Mouse (Mus musculus): ENCODE results near the gene Kyat3.
"Not testable (repeated sequence)": the region's sequence is repeated elsewhere in the genome, so short reads cannot be mapped to it uniquely, and the experiment has no call there.

Gene Kyat3

DNA sequence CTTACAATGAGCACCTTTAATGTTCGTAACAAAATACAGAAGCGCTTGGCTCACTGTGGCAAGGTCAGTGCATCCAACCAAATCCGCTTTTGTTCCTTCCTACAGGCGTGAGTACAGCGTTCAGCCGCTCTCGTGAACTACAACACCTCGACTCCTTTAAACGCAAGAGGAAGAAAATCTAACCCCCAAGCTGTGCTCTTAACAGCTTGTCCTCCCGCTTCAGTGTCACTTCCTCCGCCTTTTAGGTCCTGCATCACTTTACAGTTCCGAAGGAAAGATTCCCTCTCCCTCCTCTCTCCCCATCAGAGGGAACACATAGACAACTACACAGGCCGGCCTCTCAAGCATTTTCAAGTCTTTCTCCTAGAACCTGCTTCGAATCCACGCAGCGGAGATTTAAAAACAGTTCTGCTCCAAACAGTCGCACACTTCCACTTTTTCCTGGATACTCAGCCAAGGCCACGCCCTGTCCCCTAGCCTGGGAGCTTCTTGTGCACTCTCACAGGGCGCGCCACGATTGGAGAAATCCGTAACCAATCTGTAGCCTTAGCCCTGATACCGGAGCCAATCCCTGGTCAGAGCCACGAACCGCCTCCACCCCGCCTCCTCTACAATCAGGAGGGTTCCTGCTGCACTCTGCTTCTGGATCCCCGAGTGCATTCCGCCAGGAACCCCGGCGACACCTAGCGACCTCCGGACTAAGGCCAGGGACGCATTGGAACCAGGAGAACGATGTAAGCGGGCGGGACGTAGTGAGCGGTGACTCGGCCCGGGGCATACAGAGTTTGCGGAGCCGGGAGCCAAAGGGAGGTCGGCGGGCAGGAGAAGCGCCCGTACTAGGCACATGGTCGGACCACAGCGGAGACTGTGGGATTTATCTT lies at the start of gene Kyat3:
Gene Kyat3 (plus strand): TSS at position 610 of the 881 bp plus-strand sequence.
- DNase-seq, result peak; percentile 98 to 100

DNA sequence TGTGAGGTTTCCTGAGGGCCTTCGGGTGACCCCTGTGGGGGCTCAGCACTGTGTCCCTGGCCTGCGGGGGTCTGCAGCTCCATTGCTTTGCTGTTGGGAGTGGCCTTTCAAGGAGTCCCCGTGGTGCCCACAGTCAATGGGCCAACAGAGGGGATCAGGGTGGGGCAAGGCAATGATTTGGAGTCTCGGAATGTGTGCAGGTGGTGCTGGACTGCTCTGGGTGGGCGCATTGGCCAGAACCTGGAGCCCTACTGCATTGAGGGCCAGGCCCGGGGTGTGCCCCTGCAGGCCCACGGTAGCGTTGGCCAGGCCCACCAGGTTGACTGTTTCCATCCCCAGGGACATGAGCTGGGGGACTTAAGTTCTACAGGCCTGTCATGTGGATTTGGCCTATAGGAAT lies 36.1 kb upstream of the Kyat3 start:
- no peak for DNase-seq

DNA sequence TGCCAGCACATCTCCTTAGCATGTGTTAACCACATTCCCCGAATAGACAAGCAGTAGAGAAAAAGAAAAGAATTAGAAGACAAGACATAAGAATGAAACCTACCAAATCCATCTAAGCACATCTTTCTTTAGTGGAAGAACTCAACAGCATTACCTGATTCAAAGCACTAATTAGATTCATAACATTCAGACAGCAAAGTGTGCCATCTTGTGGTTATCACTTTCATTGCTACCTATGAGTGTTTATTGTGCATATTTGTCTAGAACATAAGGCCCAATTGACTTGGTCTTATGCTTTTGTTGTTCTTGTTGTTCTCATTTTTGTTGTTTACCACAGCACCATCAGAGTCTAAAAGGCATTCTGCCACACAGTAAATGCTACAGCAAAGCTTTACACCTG lies 26.2 kb upstream of the Kyat3 start:
- DNase-seq, result no peak

DNA sequence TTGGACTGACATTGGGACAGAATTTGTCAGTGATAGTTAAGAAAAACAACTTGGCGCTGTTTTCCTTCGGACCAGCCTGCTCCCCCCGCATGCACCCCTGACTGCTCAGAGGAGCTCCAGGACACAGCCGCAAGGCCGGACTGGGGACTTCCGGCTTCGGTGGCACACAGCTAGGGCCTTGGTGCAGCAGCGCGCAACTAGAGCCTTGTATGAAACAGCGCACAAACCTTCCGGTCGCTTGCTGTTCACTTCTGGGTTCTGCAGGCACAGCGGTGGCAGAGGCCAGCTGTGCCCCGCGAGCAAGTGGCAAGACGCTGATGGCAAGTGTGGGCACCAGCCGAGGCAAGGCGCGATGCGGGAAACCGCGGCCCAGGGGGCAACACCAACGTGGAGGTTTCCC lies 12.9 kb upstream of the Kyat3 start:
- no peak for DNase-seq

DNA sequence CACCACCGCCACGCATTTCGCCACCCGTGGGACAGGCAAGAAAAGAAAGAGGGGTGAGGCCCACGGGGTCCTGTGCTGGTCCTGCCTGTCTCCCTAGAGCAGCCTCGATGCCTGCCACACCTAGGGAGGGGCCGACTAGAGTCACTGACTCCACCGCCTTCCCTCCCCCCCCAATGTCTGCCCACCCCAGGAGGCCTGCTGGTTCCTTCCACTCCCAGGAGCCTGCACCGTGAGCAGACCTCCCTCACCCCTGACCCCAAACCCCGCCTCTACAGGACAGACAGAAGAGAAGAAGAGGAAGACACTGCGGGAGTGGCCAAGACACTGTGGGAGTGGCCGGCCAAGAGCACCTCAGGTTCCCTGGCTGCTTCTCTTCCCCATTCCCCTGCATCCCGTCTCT lies 12.5 kb upstream of the Kyat3 start:
- no peak for DNase-seq

DNA sequence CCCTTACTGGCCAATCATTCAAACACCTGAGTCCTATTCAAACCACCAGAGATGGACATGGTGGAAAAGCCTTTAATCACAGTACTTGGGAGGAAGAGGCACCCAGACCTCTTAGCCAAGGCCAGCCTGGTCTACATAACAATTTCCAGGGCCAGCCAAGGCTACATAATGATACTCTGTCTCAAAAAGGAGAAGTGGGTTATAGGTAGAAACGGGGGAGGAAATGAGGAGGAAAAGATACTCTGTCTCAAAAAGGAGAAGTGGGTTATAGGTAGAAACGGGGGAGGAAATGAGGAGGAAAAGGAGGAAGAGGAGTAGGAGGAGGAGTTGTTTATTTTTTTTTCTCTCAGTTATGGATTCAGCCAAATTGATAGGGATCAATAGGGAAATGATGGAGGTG lies 4.3 kb upstream of the Kyat3 start:
- DNase-seq, result no peak

DNA sequence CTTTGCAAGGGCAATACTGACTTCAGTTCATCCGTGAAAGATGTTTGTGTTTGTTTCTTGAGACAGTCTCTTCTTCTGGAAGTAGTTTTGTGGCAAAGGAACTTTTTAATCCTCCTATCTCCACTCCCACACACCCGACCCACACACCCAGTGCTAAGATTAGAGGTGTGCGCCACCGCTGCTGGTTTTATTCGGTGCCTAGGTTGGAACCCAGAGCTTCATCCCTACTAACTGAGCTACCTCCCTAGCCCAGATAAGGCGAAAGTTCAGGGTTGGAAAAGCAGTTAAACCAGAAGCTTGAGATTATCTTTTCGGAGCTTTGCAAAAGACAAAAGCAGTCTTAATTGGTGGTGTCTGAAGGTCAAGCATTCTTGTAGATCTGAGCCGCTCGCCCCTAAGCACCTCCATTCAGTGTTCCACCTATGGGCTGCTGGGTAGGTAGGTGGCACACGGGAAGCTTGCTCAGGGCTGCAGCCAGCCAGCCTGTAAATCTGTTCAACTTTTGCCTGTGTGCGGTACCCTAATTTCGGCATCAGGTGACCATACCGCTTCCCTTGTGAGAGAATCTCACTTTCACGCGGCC lies 647 bp downstream of the Kyat3 start:
- DNase-seq, result no peak

DNA sequence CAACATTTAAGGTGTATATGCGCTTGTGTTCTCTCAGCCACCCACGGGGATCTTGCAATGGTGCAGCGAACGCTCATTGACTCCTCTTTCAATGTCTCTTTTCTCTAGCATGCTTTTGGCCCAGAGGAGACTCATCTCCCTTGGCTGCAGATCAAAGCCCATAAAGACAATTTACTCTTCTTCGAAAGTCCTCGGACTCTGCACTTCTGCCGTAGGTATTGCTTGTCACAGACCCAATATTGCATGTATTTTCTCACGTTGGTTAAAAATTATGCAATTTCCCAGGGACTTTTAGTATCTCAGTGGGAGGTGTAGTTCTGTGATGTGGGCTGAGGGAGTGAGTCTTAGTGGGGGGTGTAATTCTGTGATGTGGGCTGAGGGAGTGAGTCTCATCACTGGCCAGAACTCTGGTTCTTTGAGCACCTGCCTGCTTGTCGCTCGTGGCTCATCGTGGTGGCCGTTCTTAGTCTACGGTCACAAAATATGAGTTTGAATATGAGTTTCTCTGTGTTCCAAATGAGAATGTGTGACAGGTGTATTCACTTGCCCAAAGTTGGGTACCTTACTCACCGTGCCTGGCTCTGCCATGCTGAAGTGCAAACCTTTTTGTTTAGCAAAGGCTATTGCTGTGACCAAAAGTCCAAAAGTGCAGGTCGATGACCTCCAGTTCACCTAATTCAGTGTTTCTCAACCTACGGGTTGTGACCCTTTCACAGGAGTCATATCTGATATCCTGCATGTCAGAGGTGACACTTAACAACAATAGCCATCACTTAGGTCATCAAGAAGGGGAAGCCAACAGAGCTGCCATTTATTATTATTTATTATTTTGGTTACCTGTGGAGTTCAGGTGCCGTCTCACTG lies 6.0 kb downstream of the Kyat3 start:
- no peak for DNase-seq

DNA sequence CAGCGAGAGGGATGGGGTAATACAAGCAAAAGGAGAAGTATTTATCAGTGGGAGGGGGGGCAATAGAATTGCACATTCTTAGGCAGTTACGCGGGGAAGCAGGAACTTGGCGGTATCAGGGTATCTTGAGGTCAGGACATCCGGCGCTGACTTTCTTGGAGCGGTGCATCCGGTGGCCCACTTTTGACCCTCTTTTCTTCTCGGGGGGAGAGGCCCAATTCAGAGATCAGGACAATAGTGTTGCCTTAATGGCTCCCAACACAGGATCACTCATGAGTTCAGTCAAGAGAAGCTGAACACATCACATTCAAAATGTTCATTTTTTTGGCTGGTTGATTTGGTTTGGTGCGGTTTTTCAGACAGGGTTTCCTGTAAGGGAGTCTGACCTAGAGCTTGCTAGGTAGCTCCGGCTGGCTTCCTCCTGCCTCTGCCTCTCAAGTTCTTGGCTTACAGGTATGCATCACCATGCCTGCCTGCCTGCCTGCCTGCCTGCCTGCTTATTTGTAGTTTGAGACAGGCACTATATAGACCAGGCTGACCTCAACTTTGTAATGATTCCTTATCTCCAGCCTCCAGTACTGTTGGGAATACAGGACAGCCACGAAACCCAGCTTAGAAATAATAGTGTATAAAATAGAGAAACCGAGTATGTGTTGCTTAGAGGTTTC lies 7.5 kb downstream of the Kyat3 start:
- not testable (repeated sequence) for DNase-seq

DNA sequence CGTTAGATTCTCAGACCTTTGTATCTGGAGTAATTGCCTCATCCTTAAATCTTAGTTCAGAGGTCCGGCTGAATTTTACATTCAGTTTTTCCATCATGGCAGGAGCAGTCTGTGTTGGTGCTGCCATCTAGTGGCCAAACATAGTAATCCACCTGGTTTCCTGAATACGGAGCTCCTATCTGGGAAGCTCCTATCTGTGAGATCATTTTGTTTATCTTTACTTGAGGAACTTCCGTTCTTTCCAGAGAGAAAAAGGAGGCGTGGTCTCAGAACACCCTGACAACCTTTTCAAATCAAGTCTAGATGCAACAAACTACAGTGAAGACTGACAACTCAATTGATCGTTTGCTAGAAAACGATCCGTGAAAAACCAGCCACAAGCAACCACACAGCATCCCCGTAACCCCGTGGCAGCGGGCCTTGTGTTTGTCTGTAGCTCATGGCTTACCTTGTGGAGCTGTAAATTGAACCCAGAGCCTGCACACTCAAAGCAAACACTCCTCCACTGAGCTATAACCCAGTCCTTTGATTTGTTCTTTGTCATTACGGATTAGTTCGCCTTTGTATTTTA lies 8.1 kb downstream of the Kyat3 start:
- peak; percentile 64 to 87 for DNase-seq

DNA sequence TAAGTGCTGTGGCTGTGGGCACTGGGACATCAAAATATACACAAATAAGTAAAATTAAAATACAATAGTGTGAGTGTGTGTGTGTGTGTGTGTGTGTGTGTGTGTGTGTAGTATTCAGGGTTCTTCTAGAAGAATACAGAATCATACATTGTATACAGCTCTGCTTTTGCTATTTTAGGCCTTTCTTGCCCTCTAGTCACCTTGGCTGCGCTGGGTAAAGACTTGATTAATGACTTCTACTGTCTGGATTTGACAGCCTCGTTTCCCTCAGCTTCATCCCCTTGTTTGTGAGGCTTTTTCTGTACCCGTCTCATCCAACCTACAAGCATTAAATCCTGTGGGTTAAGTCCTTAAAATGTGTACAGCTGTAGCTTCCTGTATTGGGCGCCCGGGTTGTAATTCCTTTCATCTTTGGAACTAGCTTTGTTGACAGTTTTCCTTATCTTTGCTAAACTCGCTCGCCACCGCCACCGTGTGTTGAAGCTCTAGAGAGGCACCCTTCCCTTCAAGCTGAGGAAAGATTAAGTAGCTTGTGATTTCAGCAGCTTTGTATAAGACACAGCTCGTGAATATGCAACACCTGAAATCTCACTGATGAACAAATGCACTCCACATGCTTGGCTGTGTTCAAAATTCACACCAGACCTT lies 9.6 kb downstream of the Kyat3 start:
- peak in 1 of 2 experiments; percentile 66 for DNase-seq

DNA sequence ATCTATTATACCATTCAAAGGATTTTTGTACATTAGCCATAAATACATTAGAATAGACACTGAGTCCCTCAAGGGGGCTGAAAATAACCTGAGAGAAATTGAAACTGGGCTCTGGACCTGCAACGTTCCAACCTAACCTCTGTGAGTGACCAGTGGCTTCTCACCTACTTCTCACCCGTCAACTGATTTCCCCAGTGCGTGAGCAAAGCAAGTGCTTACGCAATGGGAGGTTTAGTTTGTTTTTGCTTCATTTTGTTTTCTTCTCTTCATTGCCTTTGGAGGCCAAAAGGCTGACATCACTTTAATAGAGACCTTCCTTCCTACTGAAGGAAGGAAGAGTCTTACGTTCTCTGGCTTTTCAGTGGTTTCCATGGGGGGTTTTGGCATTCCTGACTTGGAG lies 10.5 kb downstream of the Kyat3 start:
- DNase-seq, result no peak

DNA sequence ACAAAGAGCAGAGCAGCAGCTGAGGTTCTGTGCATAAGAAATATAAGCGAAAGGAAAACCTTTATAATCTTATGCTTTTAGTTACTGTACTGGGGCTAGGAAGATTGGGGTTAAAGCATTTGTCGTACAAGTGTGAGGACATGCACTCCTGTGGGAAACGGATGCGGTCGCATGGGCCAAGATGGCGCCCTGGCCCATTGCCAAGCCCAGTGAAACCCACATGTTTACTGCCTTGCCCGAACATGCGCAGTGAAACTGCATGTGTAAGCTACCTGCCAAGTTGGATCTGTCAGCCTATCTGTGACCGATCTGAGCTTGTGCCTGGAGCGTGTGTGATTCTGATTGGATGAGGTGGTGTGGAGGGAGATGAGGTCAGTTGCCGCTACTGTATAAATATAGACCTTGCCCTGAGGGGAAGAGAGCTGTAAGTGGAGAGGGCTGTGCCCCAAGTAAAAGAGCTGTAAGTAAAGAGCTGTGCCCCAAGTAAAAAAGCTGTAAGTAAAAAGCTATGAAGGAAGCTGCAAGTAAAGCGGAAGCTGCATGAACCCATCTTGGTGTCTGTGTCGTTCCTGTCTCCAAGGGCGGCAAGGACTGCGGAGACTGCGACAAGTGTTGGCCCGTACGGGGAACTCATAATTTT lies 11.7 kb downstream of the Kyat3 start:
- not testable (repeated sequence) for DNase-seq

DNA sequence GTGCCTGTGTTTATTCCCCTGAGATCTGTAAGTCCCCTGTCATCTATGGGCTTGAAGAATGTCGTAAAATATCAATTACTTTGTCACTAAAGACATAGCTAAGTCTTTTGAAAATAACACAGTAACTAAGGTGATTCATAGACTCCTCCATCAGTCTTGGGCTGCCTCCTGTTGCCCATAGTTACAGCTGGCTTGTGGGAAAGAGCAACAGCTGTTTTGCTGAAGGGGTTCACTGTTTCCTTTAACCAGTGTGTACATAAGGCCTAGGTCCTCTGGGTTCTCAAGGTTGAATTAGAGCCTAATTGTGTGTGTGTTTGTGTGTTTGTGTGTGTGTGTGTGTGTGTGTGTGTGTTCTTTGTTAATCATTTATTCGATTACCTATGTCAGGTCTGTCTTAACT lies 24.6 kb downstream of the Kyat3 start:
- DNase-seq, result no peak

DNA sequence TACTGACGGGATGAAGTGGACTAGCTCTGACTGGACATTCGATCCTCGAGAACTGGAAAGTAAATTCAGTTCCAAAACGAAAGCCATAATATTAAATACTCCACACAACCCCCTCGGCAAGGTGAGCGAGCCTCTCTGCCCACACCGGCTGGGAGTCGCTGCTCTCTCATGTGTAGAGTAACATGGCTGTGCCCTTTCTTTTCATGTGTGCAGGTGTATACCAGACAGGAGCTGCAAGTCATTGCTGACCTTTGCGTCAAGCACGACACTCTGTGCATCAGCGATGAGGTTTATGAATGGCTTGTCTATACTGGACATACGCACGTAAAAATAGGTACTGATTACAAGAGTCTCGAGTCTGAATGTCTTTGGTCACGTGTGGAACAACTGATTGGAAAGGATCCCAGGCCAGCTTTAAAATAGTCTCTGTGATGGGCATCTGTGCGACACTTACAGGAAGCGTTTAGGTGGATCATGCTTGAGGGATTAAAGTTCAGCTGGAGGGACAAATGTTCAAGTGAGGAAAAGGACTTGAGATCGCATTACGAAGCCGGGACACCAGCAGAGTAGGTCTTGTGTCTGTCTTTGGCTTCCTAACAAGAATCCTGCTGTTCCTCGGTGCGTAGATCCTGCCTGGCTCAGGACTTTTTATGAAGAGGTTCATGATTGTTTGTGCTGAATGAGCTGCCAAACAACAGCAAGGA lies 25.3 kb downstream of the Kyat3 start:
- DNase-seq, result no peak

DNA sequence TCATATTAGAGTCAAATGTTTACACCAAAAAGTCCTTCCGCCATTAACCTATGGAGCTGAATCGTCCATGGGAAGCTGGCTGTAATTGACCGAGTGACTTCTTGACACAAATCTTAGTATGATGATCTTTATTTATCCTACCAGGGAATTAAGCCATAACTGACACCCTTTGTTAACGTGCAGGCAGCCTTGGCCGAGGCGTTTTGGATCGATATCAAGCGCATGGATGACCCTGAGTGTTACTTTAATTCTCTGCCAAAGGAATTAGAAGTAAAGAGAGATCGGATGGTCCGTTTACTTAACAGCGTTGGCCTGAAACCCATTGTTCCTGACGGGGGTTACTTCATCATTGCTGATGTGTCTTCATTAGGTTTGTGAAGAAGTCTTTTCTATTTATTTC lies 33.4 kb downstream of the Kyat3 start:
- DNase-seq, result no peak

DNA sequence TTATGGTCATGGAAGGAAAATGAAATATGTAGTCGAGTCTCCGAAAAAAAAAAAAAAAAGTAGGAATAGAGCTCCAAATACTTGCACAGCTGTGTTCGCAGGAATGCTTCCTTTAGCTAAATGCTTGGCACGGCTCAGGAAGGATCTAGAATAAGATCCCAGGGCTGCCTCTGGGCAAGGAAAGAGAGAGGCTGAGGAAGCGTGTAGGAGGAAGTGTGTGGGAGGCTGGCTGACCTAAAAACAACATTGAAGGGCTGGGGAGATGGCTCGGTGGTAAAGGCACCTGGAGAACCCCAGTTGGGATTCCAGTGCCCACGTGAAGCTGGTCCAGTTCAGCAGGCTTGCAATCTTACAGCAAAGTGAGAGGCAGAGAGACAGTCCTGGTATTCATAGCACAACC lies 40.0 kb downstream of the Kyat3 start:
- no peak for DNase-seq

DNA sequence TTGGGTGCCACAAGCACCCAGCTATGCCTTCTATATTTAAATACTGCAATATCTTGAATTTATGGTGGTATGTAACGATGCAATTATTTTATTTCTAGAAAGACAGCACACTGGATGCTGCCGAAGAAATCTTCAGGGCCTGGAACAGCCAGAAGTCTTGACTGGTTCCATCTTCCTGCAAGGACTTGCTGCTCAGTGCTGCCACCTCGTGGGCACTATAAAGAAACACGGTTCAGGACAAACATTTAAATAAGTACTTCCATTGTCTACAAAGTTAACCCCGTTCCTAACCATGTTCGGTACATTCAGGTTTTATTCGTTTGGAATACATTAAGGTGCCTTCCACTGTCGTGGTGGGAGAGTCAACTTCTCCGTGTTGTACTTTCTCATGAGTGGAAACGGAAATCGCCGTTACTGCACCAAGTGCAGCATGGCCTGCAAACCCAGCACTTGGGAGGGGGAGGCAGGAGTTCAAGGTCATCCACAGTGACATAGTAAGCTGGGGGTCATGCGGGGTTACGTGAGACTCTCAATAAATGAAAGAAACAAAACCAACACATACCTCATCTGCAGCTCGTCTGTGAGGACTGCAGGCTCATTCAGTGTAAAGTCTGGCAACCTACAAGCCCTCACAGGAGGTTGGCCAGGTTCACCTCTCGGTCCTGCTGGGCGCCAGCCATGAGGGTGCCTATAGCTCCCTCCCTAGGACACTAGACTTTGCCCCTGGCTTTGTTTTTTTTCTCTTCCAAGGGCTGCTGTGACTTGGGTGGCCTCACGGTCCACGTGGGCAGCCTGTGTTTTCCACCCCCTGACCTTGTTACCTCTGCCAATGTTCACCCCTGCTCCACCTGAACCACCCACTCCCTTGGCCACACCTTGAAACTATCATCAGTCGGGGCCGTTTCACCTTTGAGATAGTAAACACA lies 43.4 kb downstream of the Kyat3 start:
- peak; percentile 47 to 80 for DNase-seq

DNA sequence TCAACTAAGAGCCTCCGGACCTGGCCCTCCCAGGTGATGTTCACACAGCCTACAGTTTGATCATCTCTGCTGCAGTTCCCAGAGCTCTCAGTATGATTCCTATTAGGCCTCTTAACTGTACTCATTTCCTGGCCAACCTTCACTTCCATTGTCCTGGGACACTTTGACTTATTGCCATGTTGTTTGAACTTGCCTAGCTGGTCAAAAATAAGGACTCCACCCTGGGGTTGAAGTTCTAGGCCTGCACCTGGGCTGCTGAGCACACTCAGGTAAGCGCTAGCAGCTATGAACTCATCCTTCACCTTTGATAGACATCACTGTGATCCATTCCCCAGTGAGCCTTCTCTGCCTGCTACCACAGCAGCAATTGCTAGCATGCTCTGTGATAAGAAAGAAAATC lies 44.2 kb downstream of the Kyat3 start:
- DNase-seq, result no peak

DNA sequence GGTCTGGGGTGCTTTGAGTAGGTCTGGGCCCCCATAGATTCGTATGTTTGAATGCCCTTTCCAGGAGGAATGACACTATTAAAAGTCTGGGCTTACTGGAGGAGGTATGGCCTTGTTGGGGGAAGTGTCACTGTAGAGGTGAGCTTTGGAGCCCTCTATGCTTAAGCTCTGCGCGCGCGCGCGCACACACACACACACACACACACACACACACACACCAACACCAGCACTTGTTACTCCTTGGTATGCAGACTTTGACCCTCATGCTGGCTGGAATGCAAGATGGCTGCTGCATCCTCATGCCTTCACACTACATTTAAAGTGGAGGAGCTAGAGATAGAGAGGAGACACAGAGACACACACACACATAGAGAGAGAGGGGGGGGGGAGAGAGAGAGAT lies 46.8 kb downstream of the Kyat3 start:
- DNase-seq, result peak; percentile 53 to 76

Data from kidney, postnatal 25 days (tissue).